Mouse (Mus musculus) C2C12 (cell line): ENCODE measurements at regions not wholly inside any gene's neighbourhood (a gene's known extent, or its start where the extent isn't known, plus 50 kb on each side); places are given as distances from the start of the nearest gene placed in this dataset.

ENCODE experiments used
- H3K27me3 ChIP-seq: one replicate; pipeline ENCODE4 v1.6.1; 2011; ENCODE audit not compliant: control insufficient read depth, insufficient read depth, insufficient read length
- H3K36me3 ChIP-seq: one replicate; pipeline ENCODE4 v1.6.1; 2011; ENCODE audit not compliant: control insufficient read depth, insufficient read depth
- H3K4me3 ChIP-seq: one replicate; pipeline ENCODE4 v1.5.1; 2011; ENCODE audit warnings: mild to moderate bottlenecking, control low read depth; ENCODE audit not compliant: poor library complexity, insufficient read depth, severe bottlenecking
- H3K79me2 ChIP-seq: one replicate; pipeline ENCODE4 v1.6.1; 2011; ENCODE audit not compliant: control insufficient read depth, insufficient read depth
- H3K79me3 ChIP-seq: one replicate; pipeline ENCODE4 v1.6.1; 2011; ENCODE audit warnings: low read depth, control low read depth
- H3ac ChIP-seq: one replicate; pipeline ENCODE3; 2011; ENCODE audit warnings: low read depth; ENCODE audit not compliant: control insufficient read depth, insufficient read length
- CEBPB ChIP-seq: IDR thresholded peaks from one replicate; pipeline ENCODE4 v1.6.1; 2011; ENCODE audit warnings: low read depth, mild to moderate bottlenecking, control low read depth, moderate library complexity
- CTCF ChIP-seq: IDR thresholded peaks from one replicate; pipeline ENCODE4 v1.5.1; 2011; ENCODE audit not compliant: control insufficient read depth, insufficient read depth, insufficient read length
- FOSL1 ChIP-seq: IDR thresholded peaks from one replicate; pipeline ENCODE4 v1.8.0; 2011; ENCODE audit warnings: mild to moderate bottlenecking, low read length; ENCODE audit not compliant: poor library complexity, insufficient read depth, severe bottlenecking
- MAX ChIP-seq: IDR thresholded peaks from one replicate; pipeline ENCODE4 v1.6.1; 2011; ENCODE audit warnings: mild to moderate bottlenecking, control low read depth
- MYOD1 ChIP-seq: IDR thresholded peaks from one replicate; pipeline ENCODE4 v1.6.1; 2011; ENCODE audit warnings: low read depth; ENCODE audit not compliant: control insufficient read depth, insufficient read length
- MYOG ChIP-seq: IDR thresholded peaks from one replicate; pipeline ENCODE4 v1.6.1; 2011; ENCODE audit not compliant: control insufficient read depth, insufficient read length; ENCODE audit errors: extremely low read depth
- USF1 ChIP-seq: IDR thresholded peaks from one replicate; pipeline ENCODE4 v1.6.1; 2011; ENCODE audit warnings: low read depth, mild to moderate bottlenecking, control low read depth, moderate library complexity

DNA sequence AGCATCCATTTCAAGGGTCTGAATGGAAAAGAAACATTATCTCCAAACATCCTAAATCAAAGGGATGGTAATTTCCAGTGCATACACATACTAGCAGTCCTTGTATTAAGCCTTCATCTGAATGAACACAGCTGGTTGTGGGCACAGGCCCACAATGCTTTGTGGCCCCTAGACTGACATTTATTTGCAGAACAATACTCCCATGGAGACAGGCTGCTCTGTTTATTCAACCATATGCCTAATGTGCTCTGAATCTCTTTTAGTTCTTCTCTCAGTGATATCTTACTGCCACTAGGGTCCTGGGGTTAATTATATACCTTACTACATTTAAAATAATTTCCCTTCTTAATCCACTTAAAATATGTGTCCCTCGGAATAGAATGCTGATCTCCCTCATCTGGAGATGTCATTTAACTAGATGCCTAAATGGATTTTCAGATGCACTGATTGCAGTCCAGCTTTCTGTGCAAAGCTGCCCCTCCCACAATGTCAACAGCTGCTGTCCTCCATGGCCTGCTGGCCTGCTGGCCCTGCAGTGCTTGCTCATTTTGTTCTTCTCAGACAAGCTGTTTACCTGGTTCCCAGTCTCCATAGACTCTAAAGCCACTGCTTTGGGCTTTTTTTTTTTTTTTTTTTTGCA, 254.8 kb upstream of the Plxna2 start:
- Histone ChIP-seq H3K27me3 (no peaks in the 10 kb centered on the region), H3K79me3 (no peaks in the 10 kb centered on the region), H3K36me3 (no peaks in the 10 kb centered on the region), H3K4me3 (no peak overlapping the region), H3ac (no peak overlapping the region), H3K79me2 (no peaks in the 10 kb centered on the region)
- TF ChIP-seq MYOG (no peak), MAX (no peak), MYOD1 (no peak), FOSL1 (no peak), CEBPB (no peak), CTCF (no peak), USF1 (no peak)

DNA sequence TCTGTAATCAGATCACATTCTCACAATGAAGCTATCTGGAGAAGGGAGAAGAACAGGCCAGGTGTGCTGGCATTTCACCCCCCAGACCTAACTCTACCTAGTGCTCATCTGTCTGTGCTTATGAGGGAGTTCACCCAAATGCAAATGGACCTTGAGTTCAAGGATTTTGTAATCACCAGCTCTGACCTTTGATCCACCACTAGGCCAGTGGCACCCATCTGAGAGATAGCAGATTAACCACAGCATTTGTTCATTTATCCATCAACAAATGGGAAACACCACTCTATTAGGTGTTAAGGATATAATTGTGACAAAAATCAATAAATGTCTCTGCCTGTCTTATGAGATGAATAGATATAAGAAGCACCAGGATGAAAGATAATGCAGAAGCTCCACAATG, 255.7 kb upstream of the Plxna2 start:
- no peaks in the 10 kb centered on the region for H3K79me3 ChIP-seq
- no peaks in the 10 kb centered on the region for H3K79me2 ChIP-seq
- H3K4me3 ChIP-seq = no peak overlapping the region
- H3ac ChIP-seq = no peak overlapping the region
- no peak for TF ChIP-seq MYOD1
- TF ChIP-seq MAX = no peak
- TF ChIP-seq USF1 = no peak
- no peak for TF ChIP-seq CEBPB
- TF ChIP-seq MYOG = no peak
- no peak for TF ChIP-seq CTCF
- no peak for TF ChIP-seq FOSL1
- H3K36me3 ChIP-seq = no peaks in the 10 kb centered on the region
- H3K27me3 ChIP-seq = no peaks in the 10 kb centered on the region

DNA sequence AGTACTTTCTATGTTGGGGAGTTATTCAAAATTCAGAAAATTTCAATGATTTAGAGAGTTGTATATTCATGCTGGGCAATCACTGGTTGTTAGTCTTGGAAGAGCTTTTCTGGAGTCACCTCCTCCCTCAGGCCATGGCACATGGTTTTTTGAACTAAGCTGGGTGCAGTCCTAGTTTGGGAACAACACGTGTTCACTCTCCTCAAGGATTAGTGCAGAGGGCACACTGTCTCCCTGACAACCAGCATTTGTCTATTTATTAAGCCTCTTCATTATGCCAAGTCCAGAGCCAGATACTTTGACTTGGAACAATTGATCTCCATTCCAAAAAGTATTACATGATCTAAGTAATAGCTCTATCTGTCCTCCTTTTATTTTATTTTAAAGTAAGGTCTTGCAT, 256.7 kb upstream of the Plxna2 start:
- TF ChIP-seq MYOD1 (no peak), MYOG (no peak), FOSL1 (no peak), MAX (no peak), CTCF (no peak), USF1 (no peak), CEBPB (no peak)
- Histone ChIP-seq H3ac (no peak overlapping the region), H3K79me2 (no peaks in the 10 kb centered on the region), H3K27me3 (no peaks in the 10 kb centered on the region), H3K79me3 (no peaks in the 10 kb centered on the region), H3K36me3 (no peaks in the 10 kb centered on the region), H3K4me3 (no peak overlapping the region)

DNA sequence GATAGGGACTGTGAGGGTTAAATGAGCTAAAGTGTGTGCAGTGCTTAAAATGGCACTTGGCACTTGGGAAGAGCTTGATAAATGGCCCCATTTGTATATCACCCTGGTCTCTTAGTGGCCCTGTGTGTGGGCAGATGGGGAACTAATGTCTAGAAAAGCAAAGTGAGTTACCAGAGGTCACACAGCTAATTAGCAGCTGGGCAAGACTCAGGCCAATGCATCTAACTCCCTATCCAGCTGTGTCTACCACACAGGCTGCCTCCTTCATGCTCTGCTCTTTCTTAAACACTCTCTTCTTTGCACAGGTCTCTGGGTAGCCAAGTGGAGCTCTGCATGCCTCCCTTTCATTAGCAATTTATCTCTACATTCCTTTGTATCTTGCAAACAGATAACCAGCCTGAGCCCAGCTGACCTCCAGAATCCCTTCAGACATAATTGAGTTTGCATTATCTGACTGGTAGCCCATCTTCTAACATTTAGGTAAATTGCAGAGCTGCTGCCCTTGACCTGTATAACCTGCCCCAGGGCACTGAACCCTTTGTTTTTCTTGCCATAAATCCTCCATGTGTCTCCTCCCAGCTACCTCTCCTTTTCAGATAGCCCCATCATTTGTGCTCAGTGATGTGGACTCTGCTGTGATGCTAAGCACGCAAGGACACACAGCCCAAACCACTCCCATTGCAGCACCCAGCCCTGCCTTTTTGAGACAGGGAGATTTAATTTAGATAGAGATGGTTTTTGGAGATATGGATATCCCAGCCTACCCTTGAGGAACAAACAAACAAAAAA, 263.5 kb upstream of the Plxna2 start:
- TF ChIP-seq FOSL1 (no peak), CEBPB (no peak), MAX (no peak), MYOD1 (no peak), USF1 (no peak), CTCF (no peak), MYOG (no peak)
- Histone ChIP-seq H3K79me3 (no peaks in the 10 kb centered on the region), H3K27me3 (no peaks in the 10 kb centered on the region), H3ac (no peak overlapping the region), H3K4me3 (no peak overlapping the region), H3K79me2 (no peaks in the 10 kb centered on the region), H3K36me3 (no peaks in the 10 kb centered on the region)

DNA sequence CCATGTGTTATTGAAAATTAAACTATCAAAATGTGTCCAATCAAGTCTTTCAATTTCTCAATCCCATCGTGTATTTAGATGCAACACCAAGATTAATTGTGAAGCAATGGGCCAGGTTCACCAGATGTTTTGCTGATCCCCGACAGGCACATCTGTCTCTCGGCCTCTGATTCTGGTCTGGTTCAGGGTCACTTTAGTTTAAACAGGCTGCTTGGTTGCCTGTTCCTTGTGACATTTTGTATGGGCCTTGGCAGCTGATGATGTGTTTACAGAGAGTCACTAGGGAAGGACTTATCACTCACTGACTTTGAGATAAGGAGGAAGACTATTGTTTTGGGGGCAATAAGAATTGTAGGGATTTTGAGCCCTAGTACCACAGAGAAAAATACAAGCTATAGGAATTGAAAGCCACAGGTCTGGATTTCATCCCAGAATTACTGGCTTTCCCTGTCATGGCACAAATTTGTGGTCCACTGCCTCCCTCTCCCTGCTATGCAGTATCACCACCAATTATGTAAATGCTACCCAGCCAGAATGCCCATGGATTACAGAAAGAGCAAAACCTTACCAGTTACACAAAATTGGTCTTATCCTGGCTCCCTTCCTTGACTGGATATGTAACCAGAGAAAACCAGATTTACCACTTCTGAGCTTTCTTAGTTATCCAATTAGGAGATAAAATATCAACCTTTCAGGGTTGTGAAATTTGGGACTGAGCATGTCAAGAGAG, 272.5 kb upstream of the Plxna2 start:
- Histone ChIP-seq H3K36me3 (no peaks in the 10 kb centered on the region), H3K27me3 (no peaks in the 10 kb centered on the region), H3K79me3 (no peaks in the 10 kb centered on the region), H3ac (no peak overlapping the region), H3K4me3 (no peak overlapping the region), H3K79me2 (no peaks in the 10 kb centered on the region)
- TF ChIP-seq USF1 = no peak
- no peak for TF ChIP-seq MYOD1
- TF ChIP-seq MYOG = no peak
- no peak for TF ChIP-seq FOSL1
- TF ChIP-seq CTCF = no peak
- TF ChIP-seq CEBPB = no peak
- no peak for TF ChIP-seq MAX
